In genomic region chr1:150742376-150743087, GRCm38 (mm10) we compare ENCODE assay signal across 16 mouse cellular contexts.
DNase-seq lines count a peak whose midpoint lies in the region; ATAC-seq and TF ChIP-seq lines count a peak whose summit lies in the region.
"Had no signal": no experiment of that assay in that cellular context is flagged by ENCODE, and none has a peak within 500 bp of the region (broad histone marks: within the 10 kb centered on the region; RNA-seq: fewer than 3 reads in every experiment).

No protein-coding gene starts in this region.

- no peak overlapping the region for H3K4me3 ChIP-seq in kidney, embryonic 16.5 days (ENCODE audit: low read length)
- no peak overlapping the region for H3K4me3 ChIP-seq in kidney, adult 2 months (ENCODE audit: insufficient read depth, low read depth, low read length)
- H3K4me3 ChIP-seq in embryonic facial prominence, embryonic 12.5 days: no peak overlapping the region
- no peak overlapping the region for H3K4me3 ChIP-seq in limb, embryonic 12.5 days (replicated peaks)
- H3K4me3 ChIP-seq: erythroblast, embryonic 14.5 days; hindbrain, embryonic 10.5 days; layer of hippocampus, adult 2 months had no signal

- no peak overlapping the region for H3K4me2 ChIP-seq in kidney, embryonic 16.5 days (replicated peaks; ENCODE audit: low read depth, low read length)
- H3K4me2 ChIP-seq in embryonic facial prominence, embryonic 12.5 days (replicated peaks): no peak overlapping the region
- no peak overlapping the region for H3K4me2 ChIP-seq in limb, embryonic 12.5 days

- H3K9ac ChIP-seq in kidney, embryonic 16.5 days (replicated peaks; ENCODE audit: low read length): no peak overlapping the region
- H3K9ac ChIP-seq in embryonic facial prominence, embryonic 12.5 days: no peak overlapping the region
- no peak overlapping the region for H3K9ac ChIP-seq in limb, embryonic 12.5 days (replicated peaks)

- ATAC-seq in kidney, embryonic 16.5 days (ENCODE audit: low FRiP score, low TSS enrichment): no peak
- ATAC-seq in embryonic facial prominence, embryonic 12.5 days (ENCODE audit: insufficient number of reproducible peaks, insufficient read depth, low FRiP score, low TSS enrichment): no peak
- 0 out of 2 replicates have a peak, but pooled peaks have one; percentile 39 for ATAC-seq in erythroid progenitor cell, adult 5-6 weeks (replicated peaks; ENCODE audit: low FRiP score, poor library complexity, severe bottlenecking)
- no peak for ATAC-seq in limb, embryonic 12.5 days (ENCODE audit: insufficient number of reproducible peaks, insufficient read depth, low FRiP score, low TSS enrichment, low read depth)
- no peak for ATAC-seq in inflammation-experienced regulatory T-cells, adult 6 months
- ATAC-seq: CD4-positive, CD25-positive, alpha-beta regulatory T cell, adult 4 months had no signal

- peaks cover 6% of the 10 kb centered on the region for H3K4me1 ChIP-seq in kidney, embryonic 16.5 days (ENCODE audit: insufficient read depth, low read length)
- no peaks in the 10 kb centered on the region for H3K4me1 ChIP-seq in kidney, adult 2 months (ENCODE audit: control insufficient read depth, insufficient read depth, low read length)
- H3K4me1 ChIP-seq in embryonic facial prominence, embryonic 12.5 days: 0 out of 2 replicates have a peak, but pooled peaks cover 9% of the 10 kb centered on the region
- H3K4me1 ChIP-seq in limb, embryonic 12.5 days (replicated peaks): peaks cover 14% of the 10 kb centered on the region
- H3K4me1 ChIP-seq: hindbrain, embryonic 10.5 days had no signal

- H3K9me3 ChIP-seq in kidney, embryonic 16.5 days (ENCODE audit: low read length): no peaks in the 10 kb centered on the region
- no peaks in the 10 kb centered on the region for H3K9me3 ChIP-seq in embryonic facial prominence, embryonic 12.5 days
- no peaks in the 10 kb centered on the region for H3K9me3 ChIP-seq in limb, embryonic 12.5 days
- H3K9me3 ChIP-seq: hindbrain, embryonic 10.5 days had no signal

- no peak for TF ChIP-seq CTCF in kidney, adult 2 months (conservative IDR thresholded peaks at IDR 0.05; ENCODE audit: insufficient read depth, insufficient read length, low read depth, low read length)

- peaks cover 3% of the 10 kb centered on the region; the same call in 1 of the 2 replicates for H3K36me3 ChIP-seq in kidney, embryonic 16.5 days (ENCODE audit: insufficient read depth, low read length)
- H3K36me3 ChIP-seq in kidney, adult 2 months (ENCODE audit: control insufficient read depth, insufficient read depth, low read length): no peaks in the 10 kb centered on the region
- H3K36me3 ChIP-seq in embryonic facial prominence, embryonic 12.5 days: peaks cover 24% of the 10 kb centered on the region
- H3K36me3 ChIP-seq in limb, embryonic 12.5 days: peaks cover 47% of the 10 kb centered on the region
- H3K36me3 ChIP-seq: hindbrain, embryonic 10.5 days had no signal

- DNase-seq in kidney, adult 2 months: no peak
- no peak for DNase-seq in cerebellum, adult 9-11 months
- DNase-seq: adrenal gland, adult 2 months; cerebellum, adult 2 months; lung, adult 2 months; right cerebral cortex, postnatal 14 days; thymus, adult 18-20 months had no signal

- no peaks in the 10 kb centered on the region for H3K27me3 ChIP-seq in kidney, embryonic 16.5 days (ENCODE audit: insufficient read depth, low read length)
- no peaks in the 10 kb centered on the region for H3K27me3 ChIP-seq in kidney, adult 2 months (replicated peaks; ENCODE audit: control insufficient read depth, insufficient read depth, low read length)
- H3K27me3 ChIP-seq in embryonic facial prominence, embryonic 12.5 days: no peaks in the 10 kb centered on the region
- no peaks in the 10 kb centered on the region for H3K27me3 ChIP-seq in limb, embryonic 12.5 days

- TF ChIP-seq POLR2A in kidney, adult 2 months (IDR thresholded peaks at IDR 0.05; ENCODE audit: low read depth, low read length): no peak

- 73% methylated on average over 7 of the region's 7 CpGs for WGBS in kidney, embryonic 16.5 days
- WGBS in kidney, adult 2 months: 71% methylated on average over 7 of the region's 7 CpGs
- 75% methylated on average over 7 of the region's 7 CpGs for WGBS in embryonic facial prominence, embryonic 12.5 days
- 60% methylated on average over 7 of the region's 7 CpGs for WGBS in limb, embryonic 12.5 days

- peak overlapping the region; percentile 72 for H3K27ac ChIP-seq in kidney, embryonic 16.5 days (ENCODE audit: low read length)
- H3K27ac ChIP-seq in kidney, adult 2 months (ENCODE audit: insufficient read depth, low read depth, low read length): no peak overlapping the region
- H3K27ac ChIP-seq in embryonic facial prominence, embryonic 12.5 days: peak overlapping the region; percentile 61
- peak overlapping the region; percentile 60 for H3K27ac ChIP-seq in limb, embryonic 12.5 days
- H3K27ac ChIP-seq: hindbrain, embryonic 10.5 days; layer of hippocampus, adult 2 months had no signal
